Mouse (Mus musculus) intestine, embryonic 16.5 days (tissue): ENCODE measurements around the gene Il16. TPM values are rescaled to one million over a fixed set of nuclear protein-coding genes. Genes with fewer than 3 reads are reported as not detected.
A peak's percentile ranks its signal among the peaks of the same experiment; 100 is the strongest.

ENCODE experiments used
- ATAC-seq: fragments of 200-750 bp; cut with Nextera tagmentation; 2 replicates; pipeline ENCODE4 v1.8.0; 2017; ENCODE audit warnings: moderate TSS enrichment, moderate library complexity
- H3K27ac ChIP-seq: fragments of 300-500 bp; sonication (generic); 2 replicates; pipeline ENCODE4 v1.5.1; 2014; ENCODE audit warnings: mild to moderate bottlenecking, low read length
- H3K27me3 ChIP-seq: fragments of 300-500 bp; sonication (generic); replicated peaks from 2 replicates; pipeline ENCODE4 v1.6.1; 2014; ENCODE audit warnings: low read length, control low read depth, mixed read lengths; ENCODE audit not compliant: control insufficient read depth, insufficient read depth
- H3K36me3 ChIP-seq: fragments of 300-500 bp; sonication (generic); 2 replicates; pipeline ENCODE4 v1.6.1; 2014; ENCODE audit warnings: low read length, control low read depth; ENCODE audit not compliant: control insufficient read depth, insufficient read depth
- H3K4me1 ChIP-seq: fragments of 300-500 bp; sonication (generic); 2 replicates; pipeline ENCODE4 v1.6.1; 2014; ENCODE audit warnings: low read length, control low read depth, mixed read lengths; ENCODE audit not compliant: control insufficient read depth, insufficient read depth
- H3K4me2 ChIP-seq: fragments of 300-500 bp; sonication (generic); 2 replicates; pipeline ENCODE4 v1.6.1; 2014; ENCODE audit warnings: low read depth, low read length, control low read depth
- H3K4me3 ChIP-seq: fragments of 300-500 bp; sonication (generic); 2 replicates; pipeline ENCODE4 v1.5.1; 2014; ENCODE audit warnings: mild to moderate bottlenecking, low read length
- H3K9ac ChIP-seq: fragments of 300-500 bp; sonication (generic); 2 replicates; pipeline ENCODE4 v1.6.1; 2014; ENCODE audit warnings: low read depth, low read length
- H3K9me3 ChIP-seq: fragments of 300-500 bp; sonication (generic); 2 replicates; pipeline ENCODE4 v1.6.1; 2016; ENCODE audit warnings: low read length, control low read depth; ENCODE audit not compliant: control insufficient read depth
- WGBS: fragments of 180-500 bp; shearing (Covaris S2); extraction: QIAGEN DNeasy Blood & Tissue Kit; methylation state at CpG from one replicate; pipeline ENCODE4 v1.1.7; 2014; 5-methylcytosine and 5-hydroxymethylcytosine counted together
- polyA plus RNA-seq: library from polyadenylated mRNA; unstranded; fragments of >200 nt; fragmentation: Nextera tagmentation; extraction: Ambion mirVana; gene quantifications from 2 replicates; pipeline ENCODE4 v1.2.1, GENCODE M21; 2015

Il16 gene
- polyA plus RNA-seq: 4.3 and 4.9 TPM in 2 replicates

GRCm38 (mm10) chr7:83745413-83746106 lies at the start of gene Il16:
Gene Il16 (minus strand): TSS chr7:83745726.
- H3K27ac ChIP-seq: peak within 1 kb of the TSS; percentile 73
- H3K9me3 ChIP-seq: no peaks in the 10 kb centered on the region
- peak within 1 kb of the TSS; percentile 8; the same call in 1 of the 2 replicates for H3K4me3 ChIP-seq
- no peaks in the 10 kb centered on the region for H3K27me3 ChIP-seq
- peak; percentile 76 for ATAC-seq
- peak within 1 kb of the TSS; percentile 7; the same call in 1 of the 2 replicates for H3K4me2 ChIP-seq
- H3K36me3 ChIP-seq: no peaks in the 10 kb centered on the region
- H3K9ac ChIP-seq: peak within 1 kb of the TSS; percentile 7; the same call in 1 of the 2 replicates
- 0 out of 2 replicates have a peak, but pooled peaks cover 6% of the 10 kb centered on the region for H3K4me1 ChIP-seq
- 23% methylated on average over 20 of the region's 20 CpGs for WGBS

GRCm38 (mm10) chr7:83794705-83795104 lies 49.2 kb upstream of the Il16 start, which contains the start of gene Cfap161:
Gene Cfap161 (minus strand): TSS chr7:83794880.
- Histone ChIP-seq H3K27me3 (no peaks in the 10 kb centered on the region), H3K36me3 (no peaks in the 10 kb centered on the region), H3K27ac (no peak within 1 kb of the TSS), H3K9ac (no peak within 1 kb of the TSS), H3K4me2 (0 out of 2 replicates have a peak within 1 kb of the TSS, but pooled peaks have one; percentile 11), H3K4me3 (no peak within 1 kb of the TSS), H3K4me1 (peaks cover 4% of the 10 kb centered on the region; the same call in 1 of the 2 replicates), H3K9me3 (no peaks in the 10 kb centered on the region)
- ATAC-seq: peak; percentile 80
- 12% methylated on average over 14 of the region's 14 CpGs for WGBS

- Histone ChIP-seq H3K4me1 (peaks cover 4% of the 10 kb centered on the region; the same call in 1 of the 2 replicates), H3K4me2 (no peak overlapping the region), H3K27me3 (no peaks in the 10 kb centered on the region), H3K9me3 (no peaks in the 10 kb centered on the region), H3K4me3 (no peak overlapping the region), H3K36me3 (no peaks in the 10 kb centered on the region), H3K9ac (no peak overlapping the region), H3K27ac (no peak overlapping the region)
- no peak for ATAC-seq
- WGBS: 44% methylated on average over 11 of the region's 11 CpGs
These were observed 48.6 kb upstream of the Il16 start for GRCm38 (mm10) chr7:83794006-83794683.

GRCm38 (mm10) chr7:83780881-83781280 lies 35.4 kb upstream of the Il16 start:
- Histone ChIP-seq H3K27me3 (no peaks in the 10 kb centered on the region), H3K9ac (no peak overlapping the region), H3K4me2 (no peak overlapping the region), H3K4me3 (no peak overlapping the region), H3K36me3 (no peaks in the 10 kb centered on the region), H3K9me3 (no peaks in the 10 kb centered on the region), H3K27ac (no peak overlapping the region), H3K4me1 (no peaks in the 10 kb centered on the region)
- WGBS: 83% methylated on average over 4 of the region's 4 CpGs
- no peak for ATAC-seq

GRCm38 (mm10) chr7:83780026-83780425 lies 34.5 kb upstream of the Il16 start:
- Histone ChIP-seq H3K4me1 (no peaks in the 10 kb centered on the region), H3K36me3 (no peaks in the 10 kb centered on the region), H3K4me3 (no peak overlapping the region), H3K9ac (no peak overlapping the region), H3K4me2 (no peak overlapping the region), H3K9me3 (no peaks in the 10 kb centered on the region), H3K27ac (no peak overlapping the region), H3K27me3 (no peaks in the 10 kb centered on the region)
- ATAC-seq: no peak
- WGBS: 72% methylated on average over 4 of the region's 4 CpGs

GRCm38 (mm10) chr7:83779028-83779427 lies 33.5 kb upstream of the Il16 start:
- no peak for ATAC-seq
- H3K9ac ChIP-seq: no peak overlapping the region
- no peak overlapping the region for H3K4me3 ChIP-seq
- no peaks in the 10 kb centered on the region for H3K9me3 ChIP-seq
- H3K27me3 ChIP-seq: no peaks in the 10 kb centered on the region
- H3K4me1 ChIP-seq: no peaks in the 10 kb centered on the region
- H3K4me2 ChIP-seq: no peak overlapping the region
- no peak overlapping the region for H3K27ac ChIP-seq
- H3K36me3 ChIP-seq: no peaks in the 10 kb centered on the region
- WGBS: 73% methylated on average over 2 of the region's 2 CpGs

GRCm38 (mm10) chr7:83778516-83778915 lies 33.0 kb upstream of the Il16 start:
- Histone ChIP-seq H3K27me3 (no peaks in the 10 kb centered on the region), H3K4me3 (no peak overlapping the region), H3K4me2 (no peak overlapping the region), H3K27ac (no peak overlapping the region), H3K4me1 (no peaks in the 10 kb centered on the region), H3K36me3 (no peaks in the 10 kb centered on the region), H3K9me3 (no peaks in the 10 kb centered on the region), H3K9ac (no peak overlapping the region)
- WGBS: 70% methylated on average over 2 of the region's 2 CpGs
- ATAC-seq: no peak

GRCm38 (mm10) chr7:83774721-83775120 lies 29.2 kb upstream of the Il16 start:
- Histone ChIP-seq H3K4me3 (no peak overlapping the region), H3K27me3 (no peaks in the 10 kb centered on the region), H3K27ac (no peak overlapping the region), H3K9me3 (no peaks in the 10 kb centered on the region), H3K9ac (no peak overlapping the region), H3K4me1 (no peaks in the 10 kb centered on the region), H3K4me2 (no peak overlapping the region), H3K36me3 (no peaks in the 10 kb centered on the region)
- no peak for ATAC-seq
- WGBS: 19% methylated on average over 5 of the region's 5 CpGs

GRCm38 (mm10) chr7:83763674-83764073 lies 18.1 kb upstream of the Il16 start:
- 66% methylated on average over 3 of the region's 3 CpGs for WGBS
- H3K36me3 ChIP-seq: no peaks in the 10 kb centered on the region
- H3K27ac ChIP-seq: no peak overlapping the region
- no peak overlapping the region for H3K4me3 ChIP-seq
- H3K9ac ChIP-seq: no peak overlapping the region
- no peaks in the 10 kb centered on the region for H3K27me3 ChIP-seq
- no peaks in the 10 kb centered on the region for H3K4me1 ChIP-seq
- H3K9me3 ChIP-seq: no peaks in the 10 kb centered on the region
- H3K4me2 ChIP-seq: no peak overlapping the region
- no peak for ATAC-seq
